Mouse (Mus musculus) C2C12 (cell line): ENCODE data around the gene Sfn.

ENCODE experiments used
- CEBPB ChIP-seq: IDR thresholded peaks from one replicate; pipeline ENCODE4 v1.6.1; 2011; ENCODE audit warnings: low read depth, mild to moderate bottlenecking, control low read depth, moderate library complexity
- CTCF ChIP-seq: IDR thresholded peaks from one replicate; pipeline ENCODE4 v1.5.1; 2011; ENCODE audit not compliant: control insufficient read depth, insufficient read depth, insufficient read length
- FOSL1 ChIP-seq: IDR thresholded peaks from one replicate; pipeline ENCODE4 v1.8.0; 2011; ENCODE audit warnings: mild to moderate bottlenecking, low read length; ENCODE audit not compliant: poor library complexity, insufficient read depth, severe bottlenecking
- MAX ChIP-seq: IDR thresholded peaks from one replicate; pipeline ENCODE4 v1.6.1; 2011; ENCODE audit warnings: mild to moderate bottlenecking, control low read depth
- MYOD1 ChIP-seq: IDR thresholded peaks from one replicate; pipeline ENCODE4 v1.6.1; 2011; ENCODE audit warnings: low read depth; ENCODE audit not compliant: control insufficient read depth, insufficient read length
- MYOG ChIP-seq: IDR thresholded peaks from one replicate; pipeline ENCODE4 v1.6.1; 2011; ENCODE audit not compliant: control insufficient read depth, insufficient read length; ENCODE audit errors: extremely low read depth
- USF1 ChIP-seq: IDR thresholded peaks from one replicate; pipeline ENCODE4 v1.6.1; 2011; ENCODE audit warnings: low read depth, mild to moderate bottlenecking, control low read depth, moderate library complexity

DNA sequence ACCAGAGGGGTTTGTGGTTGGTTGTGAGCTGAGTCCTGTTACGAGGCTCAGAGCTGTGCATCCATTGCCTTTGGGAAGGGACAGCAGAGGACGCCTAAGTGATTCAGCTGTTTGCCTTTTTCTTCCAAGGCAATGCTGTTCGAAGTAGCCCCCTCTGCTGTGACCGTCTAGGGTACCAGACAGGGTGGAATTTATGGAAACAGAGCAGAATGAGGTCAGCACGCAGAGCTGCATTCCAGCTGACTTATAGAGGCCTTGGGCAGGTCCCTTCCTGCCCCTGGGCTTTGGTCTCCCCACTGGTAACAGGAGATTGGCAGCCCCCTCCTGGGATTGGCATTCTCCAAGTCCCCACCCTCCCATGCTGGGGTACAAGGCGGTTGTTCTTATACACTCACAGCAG is 2.9 kb upstream of the Sfn start:
- TF ChIP-seq CTCF (no peak), MAX (no peak), MYOG (no peak), MYOD1 (peak; percentile 60), CEBPB (no peak), USF1 (no peak), FOSL1 (no peak)
